Comparison of ENCODE assay signal across 24 mouse cellular contexts in the genomic region with DNA sequence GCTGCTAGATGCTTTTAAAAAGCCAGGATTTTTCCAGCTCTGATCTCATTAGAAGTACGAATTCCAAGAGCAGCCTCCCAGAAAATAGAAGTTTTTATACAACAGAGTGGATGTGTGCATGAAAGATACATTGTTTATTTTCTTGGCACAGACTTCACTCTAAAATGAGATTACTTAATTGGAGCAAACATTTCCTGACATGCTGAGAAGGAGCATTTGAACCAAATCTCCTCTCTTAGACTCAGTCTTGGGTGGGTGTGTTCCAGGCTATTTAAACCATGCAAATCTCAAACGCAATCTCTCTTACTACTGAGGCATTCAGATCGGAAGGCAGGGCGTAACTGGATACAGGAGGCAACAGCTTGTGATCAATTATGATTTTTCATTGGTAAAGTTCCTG. TPM values are rescaled to one million over a fixed set of nuclear protein-coding genes. Genes with fewer than 3 reads are reported as not detected.
DNase-seq lines count a peak whose midpoint lies in the region; ATAC-seq and TF ChIP-seq lines count a peak whose summit lies in the region.
"Had no signal": no experiment of that assay in that cellular context is flagged by ENCODE, and none has a peak within 500 bp of the region (broad histone marks: within the 10 kb centered on the region; RNA-seq: fewer than 3 reads in every experiment).

No protein-coding gene starts in this region.

- DNase-seq in heart, adult 11 months, result peak; percentile 27
- peak; percentile 8 for DNase-seq in lung, postnatal 0 days (ENCODE audit: low spot score)
- no peak for DNase-seq in lung, postnatal 4 days
- peak; percentile 66 for DNase-seq in Muller cell, postnatal 12 days (ENCODE audit: inconsistent ontology term)
- DNase-seq in brain, embryonic 14.5 days (ENCODE audit: low read depth), result peak; percentile 6
- no peak for DNase-seq in kidney, postnatal 10 days
- DNase-seq in frontal cortex, postnatal 36 days (ENCODE audit: low spot score in 2 of 2), result no peak
- DNase-seq: adrenal gland, adult 8-10 months; adrenal gland, postnatal 14 days; adrenal gland, postnatal 36 days; cerebellum, adult 11 months; cerebellum, adult 18-20 months; cerebellum, adult 8-10 months; cerebellum, adult 9-11 months; cerebellum, postnatal 14 days; cerebellum, postnatal 36 days; embryo, embryonic 11 days; forebrain, postnatal 0 days had no signal

- 61% methylated on average over 4 of the region's 4 CpGs for WGBS in heart, embryonic 11.5 days (ENCODE audit: insufficient replicate concordance)
- WGBS in lung, postnatal 0 days, result 47% methylated on average over 4 of the region's 4 CpGs

- no peak overlapping the region for H3K27ac ChIP-seq in heart, embryonic 11.5 days (ENCODE audit: low read depth, low read length)
- H3K27ac ChIP-seq in lung, postnatal 0 days (ENCODE audit: low read length), result no peak overlapping the region
- H3K27ac ChIP-seq: embryonic facial prominence, embryonic 12.5 days; forebrain, embryonic 13.5 days; forebrain, embryonic 15.5 days had no signal

- no peaks in the 10 kb centered on the region for H3K36me3 ChIP-seq in heart, embryonic 11.5 days (ENCODE audit: control insufficient read depth, insufficient read depth, low read length)
- H3K36me3 ChIP-seq in lung, postnatal 0 days (ENCODE audit: insufficient read depth, low read length), result no peaks in the 10 kb centered on the region
- H3K36me3 ChIP-seq: embryonic facial prominence, embryonic 12.5 days; forebrain, embryonic 15.5 days had no signal

- H3K27me3 ChIP-seq in heart, embryonic 11.5 days (ENCODE audit: control insufficient read depth, insufficient read depth, low read length), result no peaks in the 10 kb centered on the region
- 0 out of 2 replicates have a peak, but pooled peaks cover 3% of the 10 kb centered on the region for H3K27me3 ChIP-seq in lung, postnatal 0 days (replicated peaks; ENCODE audit: insufficient read depth, low read length)
- H3K27me3 ChIP-seq: embryonic facial prominence, embryonic 12.5 days; forebrain, embryonic 15.5 days; Patski had no signal

- no peaks in the 10 kb centered on the region for H3K9me3 ChIP-seq in heart, embryonic 11.5 days (replicated peaks; ENCODE audit: control insufficient read depth, low read length)
- H3K9me3 ChIP-seq in lung, postnatal 0 days (ENCODE audit: low read length), result no peaks in the 10 kb centered on the region
- H3K9me3 ChIP-seq: embryonic facial prominence, embryonic 12.5 days; forebrain, embryonic 13.5 days; forebrain, embryonic 15.5 days had no signal

- no peak overlapping the region for H3K4me3 ChIP-seq in heart, embryonic 11.5 days (ENCODE audit: low read depth, low read length)
- H3K4me3 ChIP-seq in lung, postnatal 0 days (ENCODE audit: low read depth, low read length), result no peak overlapping the region
- H3K4me3 ChIP-seq: embryonic facial prominence, embryonic 12.5 days; forebrain, embryonic 13.5 days; forebrain, embryonic 15.5 days had no signal

- no peak for TF ChIP-seq CTCF in lung, postnatal 0 days (IDR thresholded peaks at IDR 0.05)
- no peak for TF ChIP-seq CTCF in brain, embryonic 14.5 days (IDR thresholded peaks at IDR 0.05; ENCODE audit: borderline replicate concordance, extremely low read depth, insufficient read depth, insufficient read length)

- no peak for ATAC-seq in heart, embryonic 11.5 days (replicated peaks; ENCODE audit: insufficient number of reproducible peaks, low FRiP score, low TSS enrichment)
- ATAC-seq in lung, postnatal 0 days, result no peak
- ATAC-seq: activated CD4-positive, CD25-positive, alpha-beta regulatory T cell, adult 4 months; forebrain, embryonic 13.5 days; forebrain, embryonic 15.5 days; forebrain, postnatal 0 days; Patski had no signal

- no peaks in the 10 kb centered on the region for H3K4me1 ChIP-seq in heart, embryonic 11.5 days (ENCODE audit: control insufficient read depth, insufficient read depth, low read length)
- no peaks in the 10 kb centered on the region for H3K4me1 ChIP-seq in lung, postnatal 0 days (ENCODE audit: insufficient read depth, low read depth, low read length)
- H3K4me1 ChIP-seq: forebrain, embryonic 13.5 days; forebrain, embryonic 15.5 days had no signal

- no peak for TF ChIP-seq POLR2A in brain, embryonic 14.5 days (IDR thresholded peaks at IDR 0.05; ENCODE audit: borderline replicate concordance, extremely low read depth, insufficient read depth, insufficient read length, poor library complexity, severe bottlenecking)

- no peak overlapping the region for H3K9ac ChIP-seq in heart, embryonic 11.5 days (ENCODE audit: low read depth, low read length)
- no peak overlapping the region for H3K9ac ChIP-seq in lung, postnatal 0 days (replicated peaks; ENCODE audit: low read depth)
- H3K9ac ChIP-seq: embryonic facial prominence, embryonic 12.5 days; forebrain, embryonic 13.5 days; forebrain, embryonic 15.5 days; forebrain, postnatal 0 days had no signal

- no peak for TF ChIP-seq EP300 in lung, postnatal 0 days (IDR thresholded peaks at IDR 0.05)

- H3K4me2 ChIP-seq in heart, embryonic 11.5 days, result no peak overlapping the region
- H3K4me2 ChIP-seq in lung, postnatal 0 days (replicated peaks; ENCODE audit: low read depth, low read length), result no peak overlapping the region
- H3K4me2 ChIP-seq: embryonic facial prominence, embryonic 12.5 days; forebrain, embryonic 13.5 days; forebrain, embryonic 15.5 days had no signal

RNA-seq across cellular contexts. Expression of gene Foxd1, which starts 59.2 kb away (rescaled TPM):
- polyA plus RNA-seq in heart, embryonic 11.5 days (2014; fragmentation: Nextera tagmentation; extraction: Ambion mirVana), result 0.13 and 0.20 TPM in 2 replicates
- polyA plus RNA-seq in lung, postnatal 0 days (2015; fragmentation: Nextera tagmentation; extraction: Ambion mirVana), result 0.05 TPM in 2 replicates
- 2.5 and 3.2 TPM in 2 replicates for polyA plus RNA-seq in brain, embryonic 14.5 days (2012; rRNA removed)
- polyA plus RNA-seq: activated CD4-positive, CD25-positive, alpha-beta regulatory T cell, adult 4 months had no signal

Comparison
In these comparisons a context has a peak if more than half of its experiments do, and no peak if none do; other contexts are left out.
1. DNase-seq: peak in heart, adult 11 months (single experiment), lung, postnatal 0 days (single experiment), Muller cell, postnatal 12 days (single experiment) and brain, embryonic 14.5 days (single experiment); none in lung, postnatal 4 days (0 of 2), kidney, postnatal 10 days (single experiment) and frontal cortex, postnatal 36 days (0 of 2).